Mouse (Mus musculus) limb, embryonic 11.5 days (tissue): ENCODE measurements around the gene Dctn1. TPM values are rescaled to one million over a fixed set of nuclear protein-coding genes. Genes with fewer than 3 reads are reported as not detected.
A peak's percentile ranks its signal among the peaks of the same experiment; 100 is the strongest.

Experiments
- ATAC-seq: fragments of 200-750 bp; cut with Nextera tagmentation; 2 replicates; pipeline ENCODE4 v1.8.0; 2017; ENCODE audit warnings: low read depth; ENCODE audit not compliant: insufficient number of reproducible peaks, low FRiP score, low TSS enrichment
- DNase-seq: peaks from one replicate; pipeline ENCODE4 v3.0.0-alpha.2; 2015; ENCODE audit warnings: low spot score
- H3K27ac ChIP-seq: fragments of 300-500 bp; sonication (generic); replicated peaks from 2 replicates; pipeline ENCODE4 v1.5.1; 2014; ENCODE audit warnings: low read depth, mild to moderate bottlenecking, low read length
- H3K27me3 ChIP-seq: fragments of 300-500 bp; sonication (generic); 2 replicates; pipeline ENCODE4 v1.6.1; 2014; ENCODE audit warnings: mild to moderate bottlenecking, low read length, mixed read lengths; ENCODE audit not compliant: control insufficient read depth, insufficient read depth
- H3K36me3 ChIP-seq: fragments of 300-500 bp; sonication (generic); 2 replicates; pipeline ENCODE4 v1.6.1; 2014; ENCODE audit warnings: mild to moderate bottlenecking, low read length, moderate library complexity, mixed read lengths; ENCODE audit not compliant: control insufficient read depth, insufficient read depth
- H3K4me1 ChIP-seq: fragments of 300-500 bp; sonication (generic); 2 replicates; pipeline ENCODE4 v1.6.1; 2014; ENCODE audit warnings: low read length, mixed read lengths; ENCODE audit not compliant: control insufficient read depth, insufficient read depth
- H3K4me2 ChIP-seq: fragments of 300-500 bp; sonication (generic); 2 replicates; pipeline ENCODE4 v1.6.1; 2014; ENCODE audit warnings: low read depth, mild to moderate bottlenecking, moderate library complexity; ENCODE audit not compliant: severe bottlenecking
- H3K4me3 ChIP-seq: fragments of 300-500 bp; sonication (generic); 2 replicates; pipeline ENCODE4 v1.5.1; 2014; ENCODE audit warnings: low read depth, low read length
- H3K9ac ChIP-seq: fragments of 300-500 bp; sonication (generic); 2 replicates; pipeline ENCODE4 v1.6.1; 2014; ENCODE audit warnings: mild to moderate bottlenecking, low read length
- H3K9me3 ChIP-seq: fragments of 300-500 bp; sonication (generic); 2 replicates; pipeline ENCODE4 v1.6.1; 2016; ENCODE audit warnings: low read length; ENCODE audit not compliant: control insufficient read depth
- WGBS: fragments of 180-500 bp; shearing (Covaris S2); extraction: QIAGEN DNeasy Blood & Tissue Kit; methylation state at CpG from one replicate; pipeline ENCODE4 v1.1.7; 2014; 5-methylcytosine and 5-hydroxymethylcytosine counted together
- polyA plus RNA-seq: library from polyadenylated mRNA; unstranded; fragments of >200 nt; fragmentation: Nextera tagmentation; extraction: Ambion mirVana; gene quantifications from 2 replicates; pipeline ENCODE4 v1.2.1, GENCODE M21; 2014

The Dctn1 gene
- polyA plus RNA-seq, 1 experiment from 2014 or later: 70.4 TPM

GRCm38 (mm10) chr6:83120930-83121862, 44.5 kb upstream of the Dctn1 start, which contains the start of gene Wbp1:
Gene Wbp1, minus strand, starts transcription at chr6:83121559.
- H3K4me2 ChIP-seq: peak within 1 kb of the TSS; percentile 92
- H3K9ac ChIP-seq: peak within 1 kb of the TSS; percentile 88
- H3K27ac ChIP-seq: peak within 1 kb of the TSS; percentile 97
- ATAC-seq: peak; percentile 94
- WGBS: under 1% methylated on average over 38 of the region's 38 CpGs
- DNase-seq: peak; percentile 96
- H3K4me3 ChIP-seq: peak within 1 kb of the TSS; percentile 87
- peaks cover 13% of the 10 kb centered on the region for H3K36me3 ChIP-seq
- peaks cover 32% of the 10 kb centered on the region for H3K4me1 ChIP-seq
- no peaks in the 10 kb centered on the region for H3K9me3 ChIP-seq
- no peaks in the 10 kb centered on the region for H3K27me3 ChIP-seq

GRCm38 (mm10) chr6:83121863-83122710, 43.6 kb upstream of the Dctn1 start:
- no peaks in the 10 kb centered on the region for H3K9me3 ChIP-seq
- no peak for ATAC-seq
- H3K36me3 ChIP-seq: peaks cover 10% of the 10 kb centered on the region
- H3K4me2 ChIP-seq: peak overlapping the region; percentile 92
- peak overlapping the region; percentile 87 for H3K4me3 ChIP-seq
- peak overlapping the region; percentile 97 for H3K27ac ChIP-seq
- peak; percentile 61 for DNase-seq
- WGBS: 1% methylated on average over 34 of the region's 52 CpGs
- H3K27me3 ChIP-seq: no peaks in the 10 kb centered on the region
- H3K4me1 ChIP-seq: peaks cover 27% of the 10 kb centered on the region
- H3K9ac ChIP-seq: peak overlapping the region; percentile 88

GRCm38 (mm10) chr6:83122961-83123360, 42.8 kb upstream of the Dctn1 start:
- no peak for ATAC-seq
- WGBS: 85% methylated on average over 5 of the region's 5 CpGs
- Histone ChIP-seq H3K9me3 (no peaks in the 10 kb centered on the region), H3K4me1 (peaks cover 27% of the 10 kb centered on the region), H3K4me2 (peak overlapping the region; percentile 92), H3K27me3 (no peaks in the 10 kb centered on the region), H3K4me3 (peak overlapping the region; percentile 87), H3K36me3 (peaks cover 6% of the 10 kb centered on the region), H3K9ac (peak overlapping the region; percentile 88), H3K27ac (no peak overlapping the region; the same call in 1 of the 2 replicates)
- DNase-seq: no peak

GRCm38 (mm10) chr6:83124851-83125312, 40.8 kb upstream of the Dctn1 start:
- ATAC-seq (no peak), DNase-seq (peak; percentile 94)
- no peaks in the 10 kb centered on the region for H3K9me3 ChIP-seq
- H3K9ac ChIP-seq: peak overlapping the region; percentile 73
- H3K27ac ChIP-seq: peak overlapping the region; percentile 65; the same call in 1 of the 2 replicates
- peak overlapping the region; percentile 48 for H3K4me2 ChIP-seq
- 1% methylated on average over 30 of the region's 30 CpGs for WGBS
- H3K27me3 ChIP-seq: no peaks in the 10 kb centered on the region
- H3K36me3 ChIP-seq: no peaks in the 10 kb centered on the region; the same call in none of the 2 replicates
- H3K4me1 ChIP-seq: peaks cover 25% of the 10 kb centered on the region
- H3K4me3 ChIP-seq: peak overlapping the region; percentile 64

- Histone ChIP-seq H3K9me3 (no peaks in the 10 kb centered on the region), H3K9ac (peak within 1 kb of the TSS; percentile 73), H3K27me3 (no peaks in the 10 kb centered on the region), H3K4me1 (peaks cover 20% of the 10 kb centered on the region), H3K4me3 (peak within 1 kb of the TSS; percentile 64), H3K4me2 (peak within 1 kb of the TSS; percentile 48), H3K36me3 (no peaks in the 10 kb centered on the region; the same call in none of the 2 replicates), H3K27ac (peak within 1 kb of the TSS; percentile 65; the same call in 1 of the 2 replicates)
- DNase-seq (no peak), ATAC-seq (no peak)
- 40% methylated on average over 5 of the region's 5 CpGs for WGBS
These were observed 40.4 kb upstream of the Dctn1 start, which contains the start of gene Ino80b for GRCm38 (mm10) chr6:83125331-83125730. Gene Ino80b, minus strand, starts transcription at chr6:83125431.

GRCm38 (mm10) chr6:83127419-83127818, 38.3 kb upstream of the Dctn1 start:
- Histone ChIP-seq H3K36me3 (no peaks in the 10 kb centered on the region; the same call in 1 of the 2 replicates), H3K4me2 (no peak overlapping the region), H3K27me3 (no peaks in the 10 kb centered on the region), H3K4me3 (no peak overlapping the region), H3K9ac (no peak overlapping the region), H3K4me1 (peaks cover 20% of the 10 kb centered on the region), H3K27ac (no peak overlapping the region), H3K9me3 (no peaks in the 10 kb centered on the region)
- WGBS: 96% methylated on average over 5 of the region's 5 CpGs
- DNase-seq (no peak), ATAC-seq (no peak)

GRCm38 (mm10) chr6:83131469-83132034, 34.2 kb upstream of the Dctn1 start:
- H3K9me3 ChIP-seq: no peaks in the 10 kb centered on the region
- H3K4me2 ChIP-seq: no peak overlapping the region
- no peaks in the 10 kb centered on the region for H3K36me3 ChIP-seq
- peaks cover 8% of the 10 kb centered on the region for H3K4me1 ChIP-seq
- ATAC-seq (no peak), DNase-seq (no peak)
- H3K27ac ChIP-seq: no peak overlapping the region
- H3K27me3 ChIP-seq: no peaks in the 10 kb centered on the region
- WGBS: 87% methylated on average over 6 of the region's 6 CpGs
- H3K9ac ChIP-seq: no peak overlapping the region
- no peak overlapping the region for H3K4me3 ChIP-seq
